Mouse (Mus musculus): Measurements from ENCODE around the gene D030056L22Rik. TPM values are rescaled to one million over a fixed set of nuclear protein-coding genes. Genes with fewer than 3 reads are reported as not detected.
A peak's percentile ranks its signal among the peaks of the same experiment; 100 is the strongest.

D030056L22Rik gene
- polyA plus RNA-seq, 1 experiment from 2014 or later = 31.0 TPM

DNA sequence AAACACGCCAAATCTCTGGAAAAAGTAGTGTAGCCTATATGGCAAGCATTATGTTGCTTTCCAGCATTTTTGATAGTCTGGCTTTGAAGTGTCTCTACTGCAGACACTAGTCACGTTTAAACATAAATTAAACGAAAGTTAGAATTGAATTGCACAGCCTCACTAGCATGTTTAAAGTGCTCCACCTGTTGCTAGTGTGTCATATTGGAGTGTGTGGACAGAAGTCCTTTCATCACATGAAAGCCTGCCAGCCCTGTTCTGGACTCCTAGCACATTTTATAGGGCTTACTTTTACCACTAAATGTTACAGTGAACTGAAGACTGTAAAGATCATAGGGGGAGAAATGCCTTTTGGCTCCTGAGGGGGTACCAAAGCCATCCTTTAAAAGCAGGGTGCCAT lies 40.5 kb upstream of the D030056L22Rik start:
- Histone ChIP-seq H3K4me1 (replicated peaks; ENCODE audit: insufficient read depth, low read length) (peaks cover 22% of the 10 kb centered on the region), H3K4me3 (replicated peaks; ENCODE audit: low read depth, low read length) (no peak overlapping the region), H3K36me3 (ENCODE audit: insufficient read depth, low read length) (no peaks in the 10 kb centered on the region), H3K9ac (ENCODE audit: low read depth, low read length) (no peak overlapping the region), H3K27ac (no peak overlapping the region), H3K27me3 (ENCODE audit: insufficient read depth, low read length) (no peaks in the 10 kb centered on the region), H3K4me2 (ENCODE audit: low read length) (peak overlapping the region; percentile 78), H3K9me3 (replicated peaks; ENCODE audit: low read length) (no peaks in the 10 kb centered on the region)
- DNase-seq (ENCODE audit: low spot score) (no peak), ATAC-seq (replicated peaks; ENCODE audit: low FRiP score, low read depth) (no peak)
- TF ChIP-seq CTCF (IDR thresholded peaks at IDR 0.05; ENCODE audit: low read depth) = no peak
- WGBS = 46% methylated on average over 3 of the region's 3 CpGs

- no peak for TF ChIP-seq CTCF (IDR thresholded peaks at IDR 0.05; ENCODE audit: low read depth)
- no peak for ATAC-seq (replicated peaks; ENCODE audit: low FRiP score, low read depth)
- no peak overlapping the region for H3K4me3 ChIP-seq (replicated peaks; ENCODE audit: low read depth, low read length)
Observed at GRCm38 (mm10) chr19:18673116-18673515, 39.9 kb upstream of the D030056L22Rik start.

DNA sequence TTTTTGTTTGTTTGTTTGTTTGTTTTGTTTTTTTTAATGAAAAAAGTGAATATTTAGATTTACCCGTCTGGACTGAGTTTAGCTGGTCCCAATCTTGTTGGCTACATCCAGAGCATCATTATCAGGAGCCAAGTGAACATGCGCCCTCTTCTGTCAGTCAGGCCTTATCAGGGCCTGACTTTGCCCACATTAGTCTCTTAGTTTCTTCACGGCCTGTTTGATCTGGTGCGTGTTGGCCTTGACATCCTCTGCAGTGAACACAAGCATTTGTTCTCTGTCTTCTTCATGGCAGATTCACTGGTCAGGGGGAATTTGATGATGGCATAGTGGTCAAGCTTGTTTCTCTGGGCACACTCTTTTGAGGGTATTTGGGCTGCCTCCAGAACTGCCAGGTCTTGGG lies 30.9 kb upstream of the D030056L22Rik start:
- no peak for TF ChIP-seq CTCF (IDR thresholded peaks at IDR 0.05; ENCODE audit: low read depth)
- DNase-seq (ENCODE audit: low spot score) (no peak), ATAC-seq (replicated peaks; ENCODE audit: low FRiP score, low read depth) (no peak)
- H3K9ac ChIP-seq (ENCODE audit: low read depth, low read length) = no peak overlapping the region
- no peaks in the 10 kb centered on the region for H3K9me3 ChIP-seq (replicated peaks; ENCODE audit: low read length)
- H3K4me3 ChIP-seq (replicated peaks; ENCODE audit: low read depth, low read length) = no peak overlapping the region
- H3K4me2 ChIP-seq (ENCODE audit: low read length) = no peak overlapping the region
- 0 out of 2 replicates have a peak, but pooled peaks cover 11% of the 10 kb centered on the region for H3K36me3 ChIP-seq (ENCODE audit: insufficient read depth, low read length)
- H3K27me3 ChIP-seq (ENCODE audit: insufficient read depth, low read length) = no peaks in the 10 kb centered on the region
- no peak overlapping the region for H3K27ac ChIP-seq
- no peaks in the 10 kb centered on the region for H3K4me1 ChIP-seq (replicated peaks; ENCODE audit: insufficient read depth, low read length)
- WGBS = 80% methylated on average over 4 of the region's 4 CpGs

More at GRCm38 (mm10) chr19:18673116-18673515, 39.9 kb upstream of the D030056L22Rik start:
- H3K27me3 ChIP-seq (ENCODE audit: insufficient read depth, low read length) = no peaks in the 10 kb centered on the region
- H3K4me2 ChIP-seq (ENCODE audit: low read length) = peak overlapping the region; percentile 78
- WGBS = 39% methylated on average over 4 of the region's 4 CpGs
- no peak overlapping the region for H3K27ac ChIP-seq
- no peak for DNase-seq (ENCODE audit: low spot score)
- no peaks in the 10 kb centered on the region for H3K9me3 ChIP-seq (replicated peaks; ENCODE audit: low read length)
- 0 out of 2 replicates have a peak overlapping the region, but pooled peaks have one; percentile 32 for H3K9ac ChIP-seq (ENCODE audit: low read depth, low read length)
- H3K4me1 ChIP-seq (replicated peaks; ENCODE audit: insufficient read depth, low read length) = peaks cover 22% of the 10 kb centered on the region
- no peaks in the 10 kb centered on the region for H3K36me3 ChIP-seq (ENCODE audit: insufficient read depth, low read length)

DNA sequence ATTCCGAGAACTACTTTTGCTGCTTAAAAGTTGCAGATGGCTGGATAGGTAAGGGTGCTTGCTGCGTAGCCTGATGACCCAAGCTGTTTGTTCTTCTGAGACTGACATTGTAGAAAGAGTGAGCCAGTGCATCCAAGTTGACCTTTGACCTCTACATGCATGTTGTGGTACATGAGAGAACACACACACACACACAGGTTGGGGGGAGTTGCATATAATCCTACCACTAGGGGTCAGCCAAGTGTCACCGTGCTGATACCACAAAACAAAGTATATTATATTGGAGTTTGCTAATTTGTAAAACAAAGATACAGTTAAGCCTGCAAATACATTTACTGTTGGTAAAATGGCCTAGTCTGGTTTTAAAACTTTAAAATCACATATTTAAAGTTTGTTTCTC lies 25.4 kb upstream of the D030056L22Rik start:
- no peaks in the 10 kb centered on the region for H3K36me3 ChIP-seq (ENCODE audit: insufficient read depth, low read length)
- peak; percentile 84 for TF ChIP-seq CTCF (IDR thresholded peaks at IDR 0.05; ENCODE audit: low read depth)
- no peaks in the 10 kb centered on the region for H3K9me3 ChIP-seq (replicated peaks; ENCODE audit: low read length)
- DNase-seq (ENCODE audit: low spot score) (peak; percentile 71), ATAC-seq (replicated peaks; ENCODE audit: low FRiP score, low read depth) (peak; percentile 65; the same call in 1 of the 2 replicates)
- H3K27me3 ChIP-seq (ENCODE audit: insufficient read depth, low read length) = no peaks in the 10 kb centered on the region
- H3K9ac ChIP-seq (ENCODE audit: low read depth, low read length) = no peak overlapping the region
- no peak overlapping the region for H3K27ac ChIP-seq
- no peaks in the 10 kb centered on the region for H3K4me1 ChIP-seq (replicated peaks; ENCODE audit: insufficient read depth, low read length)
- H3K4me2 ChIP-seq (ENCODE audit: low read length) = no peak overlapping the region
- WGBS = 76% methylated on average over 3 of the region's 3 CpGs
- H3K4me3 ChIP-seq (replicated peaks; ENCODE audit: low read depth, low read length) = no peak overlapping the region

DNA sequence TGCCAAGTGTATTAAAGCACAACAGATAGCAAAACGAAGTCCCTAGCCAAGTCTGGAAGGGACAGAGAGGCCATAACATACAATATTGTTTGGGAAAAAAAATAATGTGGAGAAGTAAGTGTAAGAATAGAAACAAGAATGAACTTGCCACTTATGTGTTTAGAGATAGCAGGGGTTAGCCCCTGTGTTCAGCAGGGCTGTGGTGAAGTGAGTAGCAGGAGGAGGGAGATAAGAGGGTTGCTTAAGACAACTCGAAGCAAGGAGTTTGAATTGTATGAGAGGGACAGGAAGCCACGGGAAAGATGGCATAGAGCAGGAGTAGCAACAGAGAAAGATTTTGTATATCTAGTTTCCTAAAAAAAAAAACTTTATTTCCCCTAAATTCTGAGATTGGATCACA lies 20.8 kb upstream of the D030056L22Rik start:
- no peak overlapping the region for H3K27ac ChIP-seq
- H3K27me3 ChIP-seq (ENCODE audit: insufficient read depth, low read length) = no peaks in the 10 kb centered on the region
- TF ChIP-seq CTCF (IDR thresholded peaks at IDR 0.05; ENCODE audit: low read depth) = no peak
- H3K4me3 ChIP-seq (replicated peaks; ENCODE audit: low read depth, low read length) = no peak overlapping the region
- H3K9me3 ChIP-seq (replicated peaks; ENCODE audit: low read length) = no peaks in the 10 kb centered on the region
- DNase-seq (ENCODE audit: low spot score) (no peak), ATAC-seq (replicated peaks; ENCODE audit: low FRiP score, low read depth) (no peak)
- H3K36me3 ChIP-seq (ENCODE audit: insufficient read depth, low read length) = peaks cover 4% of the 10 kb centered on the region; the same call in 1 of the 2 replicates
- H3K4me2 ChIP-seq (ENCODE audit: low read length) = no peak overlapping the region
- no peak overlapping the region for H3K9ac ChIP-seq (ENCODE audit: low read depth, low read length)
- no peaks in the 10 kb centered on the region for H3K4me1 ChIP-seq (replicated peaks; ENCODE audit: insufficient read depth, low read length)
- WGBS = 93% methylated on average over 3 of the region's 3 CpGs

- Histone ChIP-seq H3K9ac (ENCODE audit: low read depth, low read length) (no peak overlapping the region), H3K4me1 (replicated peaks; ENCODE audit: insufficient read depth, low read length) (no peaks in the 10 kb centered on the region), H3K4me3 (replicated peaks; ENCODE audit: low read depth, low read length) (no peak overlapping the region), H3K9me3 (replicated peaks; ENCODE audit: low read length) (no peaks in the 10 kb centered on the region), H3K4me2 (ENCODE audit: low read length) (no peak overlapping the region), H3K27ac (no peak overlapping the region), H3K36me3 (ENCODE audit: insufficient read depth, low read length) (peaks cover 4% of the 10 kb centered on the region; the same call in 1 of the 2 replicates), H3K27me3 (ENCODE audit: insufficient read depth, low read length) (no peaks in the 10 kb centered on the region)
- ATAC-seq (replicated peaks; ENCODE audit: low FRiP score, low read depth) (no peak), DNase-seq (ENCODE audit: low spot score) (no peak)
- TF ChIP-seq CTCF (IDR thresholded peaks at IDR 0.05; ENCODE audit: low read depth) = no peak
- 82% methylated on average over 2 of the region's 2 CpGs for WGBS
Observed at GRCm38 (mm10) chr19:18692768-18693167, 20.2 kb upstream of the D030056L22Rik start.

DNA sequence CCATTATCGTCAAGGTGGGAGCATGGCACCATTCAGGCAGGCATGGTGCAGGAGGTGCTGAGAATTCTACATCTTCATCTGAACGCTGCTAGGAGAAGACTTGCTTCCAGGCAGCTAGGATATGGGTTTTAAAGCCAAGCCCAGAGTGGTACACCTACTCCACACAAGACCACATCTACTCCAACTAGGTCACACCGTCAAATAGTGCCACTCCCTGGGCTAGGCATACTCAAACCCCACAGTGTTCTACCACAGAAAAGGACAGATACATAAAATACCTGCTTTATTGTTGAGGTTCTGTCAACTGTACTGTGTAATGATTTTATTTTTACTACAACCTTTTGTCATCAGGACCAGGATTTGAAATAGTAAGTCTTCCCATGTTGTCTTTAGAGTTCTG lies 17.9 kb upstream of the D030056L22Rik start:
- ATAC-seq (replicated peaks; ENCODE audit: low FRiP score, low read depth) (no peak), DNase-seq (ENCODE audit: low spot score) (no peak)
- WGBS = 93% methylated on average over 3 of the region's 3 CpGs
- peaks cover 4% of the 10 kb centered on the region; the same call in 1 of the 2 replicates for H3K36me3 ChIP-seq (ENCODE audit: insufficient read depth, low read length)
- no peak overlapping the region for H3K9ac ChIP-seq (ENCODE audit: low read depth, low read length)
- no peaks in the 10 kb centered on the region for H3K4me1 ChIP-seq (replicated peaks; ENCODE audit: insufficient read depth, low read length)
- TF ChIP-seq CTCF (IDR thresholded peaks at IDR 0.05; ENCODE audit: low read depth) = no peak
- no peak overlapping the region for H3K4me3 ChIP-seq (replicated peaks; ENCODE audit: low read depth, low read length)
- H3K27ac ChIP-seq = no peak overlapping the region
- H3K4me2 ChIP-seq (ENCODE audit: low read length) = no peak overlapping the region
- H3K27me3 ChIP-seq (ENCODE audit: insufficient read depth, low read length) = no peaks in the 10 kb centered on the region
- H3K9me3 ChIP-seq (replicated peaks; ENCODE audit: low read length) = no peaks in the 10 kb centered on the region

Data from kidney, postnatal 0 days (tissue).